Mouse (Mus musculus): ENCODE data around the gene Dscaml1. TPM values are rescaled to one million over a fixed set of nuclear protein-coding genes. Genes with fewer than 3 reads are reported as not detected.

Dscaml1 gene
- polyA plus RNA-seq, 1 experiment = 53.8 TPM

GRCm38 (mm10) chr9:45501963-45502641, 75.7 kb downstream of the Dscaml1 start:
- no peak for DNase-seq (ENCODE audit: extremely low spot score in 1 of 2, low spot score in 1 of 2)

- DNase-seq (ENCODE audit: extremely low spot score in 1 of 2, low spot score in 1 of 2) = no peak
Measured at GRCm38 (mm10) chr9:45504977-45505376, 78.5 kb downstream of the Dscaml1 start.

- DNase-seq (ENCODE audit: extremely low spot score in 1 of 2, low spot score in 1 of 2) = no peak
Measured at GRCm38 (mm10) chr9:45505487-45505939, 79.1 kb downstream of the Dscaml1 start.

GRCm38 (mm10) chr9:45507482-45507881, 81.1 kb downstream of the Dscaml1 start:
- no peak for DNase-seq (ENCODE audit: extremely low spot score in 1 of 2, low spot score in 1 of 2)

GRCm38 (mm10) chr9:45510806-45511546, 84.5 kb downstream of the Dscaml1 start:
- DNase-seq (ENCODE audit: extremely low spot score in 1 of 2, low spot score in 1 of 2) = no peak

GRCm38 (mm10) chr9:45517993-45518705, 91.7 kb downstream of the Dscaml1 start:
- peak; percentile 67 to 82 for DNase-seq (ENCODE audit: extremely low spot score in 1 of 2, low spot score in 1 of 2)

- peak in 1 of 2 experiments; percentile 52 for DNase-seq (ENCODE audit: extremely low spot score in 1 of 2, low spot score in 1 of 2)
Measured at GRCm38 (mm10) chr9:45519841-45520240, 93.4 kb downstream of the Dscaml1 start.

GRCm38 (mm10) chr9:45522866-45523265, 96.4 kb downstream of the Dscaml1 start:
- DNase-seq (ENCODE audit: extremely low spot score in 1 of 2, low spot score in 1 of 2) = no peak

- no peak for DNase-seq (ENCODE audit: extremely low spot score in 1 of 2, low spot score in 1 of 2)
Measured at GRCm38 (mm10) chr9:45524505-45524904, 98.1 kb downstream of the Dscaml1 start.

- DNase-seq (ENCODE audit: extremely low spot score in 1 of 2, low spot score in 1 of 2) = no peak
Measured at GRCm38 (mm10) chr9:45533253-45533652, 106.8 kb downstream of the Dscaml1 start.

GRCm38 (mm10) chr9:45534472-45534988, 108.1 kb downstream of the Dscaml1 start:
- no peak for DNase-seq (ENCODE audit: extremely low spot score in 1 of 2, low spot score in 1 of 2)

GRCm38 (mm10) chr9:45537649-45538048, 111.2 kb downstream of the Dscaml1 start:
- peak; percentile 50 to 60 for DNase-seq (ENCODE audit: extremely low spot score in 1 of 2, low spot score in 1 of 2)

- DNase-seq (ENCODE audit: extremely low spot score in 1 of 2, low spot score in 1 of 2) = no peak
Measured at GRCm38 (mm10) chr9:45539265-45540044, 113.0 kb downstream of the Dscaml1 start.

- DNase-seq (ENCODE audit: extremely low spot score in 1 of 2, low spot score in 1 of 2) = no peak
Measured at GRCm38 (mm10) chr9:45546024-45546638, 119.7 kb downstream of the Dscaml1 start.

GRCm38 (mm10) chr9:45546902-45547578, 120.6 kb downstream of the Dscaml1 start:
- DNase-seq (ENCODE audit: extremely low spot score in 1 of 2, low spot score in 1 of 2) = no peak

- DNase-seq (ENCODE audit: extremely low spot score in 1 of 2, low spot score in 1 of 2) = no peak
Measured at GRCm38 (mm10) chr9:45549796-45550195, 123.4 kb downstream of the Dscaml1 start.

GRCm38 (mm10) chr9:45550210-45550609, 123.8 kb downstream of the Dscaml1 start:
- DNase-seq (ENCODE audit: extremely low spot score in 1 of 2, low spot score in 1 of 2) = no peak

- DNase-seq (ENCODE audit: extremely low spot score in 1 of 2, low spot score in 1 of 2) = no peak
Measured at GRCm38 (mm10) chr9:45550662-45551061, 124.2 kb downstream of the Dscaml1 start.

All from frontal cortex, adult 2 months (tissue).